Mouse (Mus musculus): ENCODE measurements around the gene Sgms1. TPM values are rescaled to one million over a fixed set of nuclear protein-coding genes. Genes with fewer than 3 reads are reported as not detected.

The Sgms1 gene
- polyA plus RNA-seq, 1 experiment, result 18.2 TPM

DNA sequence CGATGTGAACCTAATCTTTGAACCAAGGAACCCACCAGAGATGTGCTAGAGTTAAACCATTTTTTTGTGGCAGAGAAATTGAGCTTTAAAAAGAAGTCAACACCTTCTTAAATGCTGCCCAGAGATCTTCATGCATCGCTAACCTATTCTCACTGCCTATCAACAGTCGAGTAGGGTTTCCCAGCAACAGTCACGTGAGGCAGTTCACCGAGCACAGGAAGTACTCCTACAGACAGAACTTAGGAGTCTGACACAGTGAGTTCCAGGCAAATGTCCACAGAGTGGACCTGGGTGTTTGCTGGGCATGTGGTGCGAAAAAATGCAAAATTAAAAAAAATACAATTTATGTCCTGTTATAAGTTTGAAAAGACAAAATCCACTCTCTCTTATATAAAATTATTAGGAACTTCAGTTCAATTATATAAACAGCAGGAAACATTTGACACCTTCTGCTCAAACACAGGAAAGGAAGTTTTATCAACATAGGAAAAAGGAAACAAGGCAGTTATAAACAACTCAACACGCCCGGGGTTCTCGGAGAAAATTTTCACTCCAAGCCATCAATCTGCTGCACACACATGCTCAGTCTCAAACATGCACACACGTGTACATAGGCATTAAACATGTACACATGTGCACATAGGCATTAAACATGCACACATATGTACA lies 64.3 kb downstream of the Sgms1 start:
- no peak for TF ChIP-seq GATA1 (IDR thresholded peaks at IDR 0.05; ENCODE audit: low read length)

DNA sequence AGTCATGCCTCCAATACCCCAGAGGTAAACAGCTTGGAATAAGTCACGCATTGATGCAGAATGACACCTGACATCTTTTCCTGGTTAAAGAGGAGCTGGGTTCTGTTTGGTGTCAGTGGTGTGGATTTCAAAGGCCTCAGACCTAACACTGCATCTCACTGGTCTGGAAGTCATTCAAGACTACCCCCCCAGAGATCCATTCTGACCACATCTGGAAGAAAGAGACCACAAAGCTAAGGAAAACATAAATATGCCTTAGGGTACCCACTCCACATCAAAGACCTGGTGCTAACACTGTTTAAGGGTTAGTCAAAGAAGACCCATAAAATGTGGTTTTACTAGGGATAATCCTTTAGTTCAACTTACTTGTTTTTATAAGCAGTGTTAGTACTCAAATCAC lies 65.0 kb downstream of the Sgms1 start:
- no peak for TF ChIP-seq GATA1 (IDR thresholded peaks at IDR 0.05; ENCODE audit: low read length)

DNA sequence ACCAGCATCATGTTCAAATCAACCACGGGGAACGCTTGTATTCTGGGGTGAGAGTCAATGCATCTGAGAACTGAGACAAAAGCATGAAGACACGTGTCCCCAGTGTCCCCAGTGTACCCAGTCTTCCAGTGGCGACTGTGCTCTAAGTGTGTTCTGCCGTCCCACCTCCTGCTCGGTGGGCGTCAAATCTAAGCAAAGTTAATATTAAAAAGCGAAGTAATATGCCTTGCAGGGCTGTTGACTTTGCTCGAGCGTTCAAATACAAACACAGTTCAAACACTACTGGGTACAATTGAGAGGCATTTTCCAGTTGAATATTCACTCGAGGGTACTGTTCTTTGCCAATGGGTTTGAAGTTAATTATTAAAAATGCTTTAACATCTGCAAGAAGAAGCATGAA lies 66.4 kb downstream of the Sgms1 start:
- TF ChIP-seq GATA1 (IDR thresholded peaks at IDR 0.05; ENCODE audit: low read length), result no peak

DNA sequence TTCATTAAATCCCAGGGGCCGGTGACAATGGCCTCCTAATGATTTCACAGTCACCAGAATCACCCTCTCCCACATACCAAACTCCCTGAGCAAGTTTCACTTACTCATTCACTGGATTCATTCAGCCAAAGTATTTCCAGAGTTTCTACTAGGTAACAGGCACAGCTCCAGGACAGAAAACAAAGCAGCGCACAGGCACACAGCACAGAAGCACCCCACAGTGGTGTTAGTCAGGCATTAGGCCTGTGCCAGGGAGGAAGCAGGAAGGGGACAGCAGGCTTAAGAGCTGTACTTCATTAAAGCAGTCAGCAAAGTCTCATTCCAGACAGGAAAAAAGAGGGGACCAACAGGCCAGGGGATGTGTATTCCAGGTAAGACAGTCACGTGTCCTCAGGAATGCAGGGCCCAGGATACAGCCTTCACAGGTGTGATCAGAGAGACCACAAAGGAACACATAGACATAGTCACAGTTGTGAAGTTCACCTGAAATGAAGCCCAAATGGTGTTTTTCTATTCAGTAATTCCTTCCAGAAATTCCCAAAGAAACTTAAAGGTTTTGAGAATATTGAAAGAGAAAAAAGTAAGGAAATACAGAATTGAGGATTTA lies 67.0 kb downstream of the Sgms1 start:
- no peak for TF ChIP-seq GATA1 (IDR thresholded peaks at IDR 0.05; ENCODE audit: low read length)

DNA sequence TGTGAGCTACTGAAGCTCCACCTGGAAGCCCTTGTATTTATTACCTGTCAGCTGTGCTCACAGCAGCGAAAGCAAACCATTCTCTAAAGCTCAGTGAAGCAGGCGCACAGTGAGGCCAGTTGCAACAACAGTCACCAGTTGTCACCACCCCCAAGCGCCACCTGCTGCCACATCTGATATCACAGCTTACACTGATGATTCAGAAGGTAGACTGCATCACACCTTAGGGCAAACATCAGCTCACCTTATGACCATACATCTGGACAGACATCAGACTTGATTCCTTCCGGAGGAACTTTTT lies 69.2 kb downstream of the Sgms1 start:
- TF ChIP-seq GATA1 (IDR thresholded peaks at IDR 0.05; ENCODE audit: low read length), result no peak

DNA sequence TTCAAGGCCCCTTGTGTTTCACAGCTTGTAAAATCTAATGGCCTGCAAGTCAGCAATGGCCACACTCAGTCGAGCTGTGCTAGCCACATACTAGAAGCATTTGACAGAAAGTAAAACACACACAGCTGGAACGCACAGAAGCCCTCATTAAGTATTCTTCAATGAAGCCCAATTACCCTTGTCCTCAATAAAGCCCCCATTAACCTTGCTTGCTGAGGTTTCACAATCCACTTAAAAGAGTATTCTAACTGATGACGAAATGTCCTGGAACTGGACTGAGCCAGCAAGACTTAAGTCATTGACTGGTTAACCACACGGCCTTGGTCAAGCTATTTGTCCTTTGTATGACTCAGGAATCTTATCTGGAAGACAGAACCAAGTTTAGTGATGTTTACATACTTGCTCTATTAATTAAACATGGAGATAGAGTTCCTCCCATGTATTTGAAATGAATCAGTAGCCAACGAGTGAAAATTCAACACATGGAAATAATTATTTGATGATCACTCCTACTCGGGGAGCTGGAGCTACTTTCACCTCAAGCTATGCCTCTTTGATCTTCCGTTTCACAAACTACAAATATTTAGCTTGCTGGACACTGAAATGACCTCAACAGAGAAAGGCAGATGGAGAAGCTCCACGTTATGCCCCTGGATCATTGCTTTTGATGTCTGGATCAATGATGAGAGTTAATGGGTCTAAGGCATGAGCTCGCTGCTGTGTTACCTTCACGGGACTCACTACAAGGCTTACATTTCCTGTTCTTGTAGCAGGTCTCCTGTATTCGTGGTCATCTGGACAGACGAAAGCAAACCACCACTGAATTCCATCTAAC lies 69.8 kb downstream of the Sgms1 start:
- no peak for TF ChIP-seq GATA1 (IDR thresholded peaks at IDR 0.05; ENCODE audit: low read length)

DNA sequence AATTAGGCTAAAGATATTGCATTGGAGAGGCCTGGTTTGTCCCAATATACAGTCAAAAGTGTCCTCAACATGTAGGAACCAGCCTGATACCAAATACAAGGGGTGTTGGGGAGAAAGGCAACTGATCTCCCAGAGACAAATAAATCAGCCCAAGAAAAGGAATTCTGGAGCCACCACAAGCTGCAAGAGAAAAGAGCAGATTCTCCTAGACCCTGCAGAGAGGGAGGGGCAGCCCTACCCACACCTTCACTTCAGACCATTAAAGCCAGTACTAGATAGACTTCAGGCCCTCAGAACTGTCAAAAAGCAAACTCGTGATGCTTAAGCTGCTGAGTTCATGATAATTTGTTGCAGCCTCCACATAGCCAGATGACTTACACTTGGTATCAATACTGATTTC lies 70.5 kb downstream of the Sgms1 start:
- no peak for TF ChIP-seq GATA1 (IDR thresholded peaks at IDR 0.05; ENCODE audit: low read length)

DNA sequence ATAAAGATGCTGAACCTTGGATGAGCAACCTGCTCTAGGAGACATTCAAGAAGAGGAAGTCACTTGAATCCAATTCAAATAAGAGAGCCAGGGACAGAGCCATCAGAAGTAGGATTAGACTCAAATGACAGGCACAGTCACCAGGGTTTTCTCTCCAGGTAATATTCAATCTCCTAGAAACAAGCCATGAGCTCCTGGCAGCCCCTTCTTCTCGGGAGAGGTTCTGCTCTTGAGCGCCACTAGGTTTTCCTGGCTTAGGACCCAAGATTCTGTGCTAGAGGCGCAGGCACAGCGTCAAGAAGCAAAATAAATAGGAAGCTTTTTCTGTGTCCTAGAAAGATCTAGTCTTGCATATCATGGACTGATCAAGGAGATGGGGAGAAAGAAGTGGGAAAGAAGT lies 76.2 kb downstream of the Sgms1 start:
- no peak for TF ChIP-seq GATA1 (IDR thresholded peaks at IDR 0.05; ENCODE audit: low read length)

DNA sequence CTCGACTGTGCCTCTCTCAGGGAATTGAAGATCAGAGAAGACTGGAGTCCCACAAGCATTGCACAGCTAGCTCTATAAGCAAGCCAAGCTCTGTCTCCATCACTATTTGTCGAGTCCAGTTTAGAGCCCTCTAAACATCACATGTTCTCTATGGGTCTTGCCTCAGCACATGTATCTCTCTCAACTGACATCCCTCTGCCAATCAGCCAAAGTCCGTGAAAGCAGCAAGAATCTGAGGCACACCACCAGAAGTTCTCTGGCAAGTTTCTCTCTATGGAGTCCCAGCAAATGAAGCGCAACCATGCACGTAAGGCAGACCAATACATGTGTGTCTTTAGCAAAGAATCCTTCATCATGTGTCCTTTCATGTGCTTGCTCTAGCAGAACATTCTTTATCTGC lies 77.8 kb downstream of the Sgms1 start:
- TF ChIP-seq GATA1 (IDR thresholded peaks at IDR 0.05; ENCODE audit: low read length), result no peak

DNA sequence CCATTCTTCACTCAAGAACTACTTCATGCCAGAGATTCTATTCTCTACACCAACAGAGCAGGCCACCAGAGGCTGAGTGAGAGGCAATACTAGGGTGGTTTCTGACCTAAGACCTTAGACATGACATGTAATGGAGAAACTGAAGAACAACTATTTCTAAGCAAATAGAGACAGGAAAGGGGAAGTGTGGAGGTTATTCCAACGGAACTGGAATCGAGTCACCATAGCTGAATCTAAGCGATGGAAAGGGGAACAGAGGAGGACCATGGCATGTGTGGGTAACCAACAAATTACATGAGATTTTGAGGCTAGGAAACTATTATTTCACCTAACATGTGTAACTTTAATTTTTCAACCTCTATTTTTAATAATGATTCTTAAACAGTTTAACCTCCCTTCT lies 78.5 kb downstream of the Sgms1 start:
- no peak for TF ChIP-seq GATA1 (IDR thresholded peaks at IDR 0.05; ENCODE audit: low read length)

DNA sequence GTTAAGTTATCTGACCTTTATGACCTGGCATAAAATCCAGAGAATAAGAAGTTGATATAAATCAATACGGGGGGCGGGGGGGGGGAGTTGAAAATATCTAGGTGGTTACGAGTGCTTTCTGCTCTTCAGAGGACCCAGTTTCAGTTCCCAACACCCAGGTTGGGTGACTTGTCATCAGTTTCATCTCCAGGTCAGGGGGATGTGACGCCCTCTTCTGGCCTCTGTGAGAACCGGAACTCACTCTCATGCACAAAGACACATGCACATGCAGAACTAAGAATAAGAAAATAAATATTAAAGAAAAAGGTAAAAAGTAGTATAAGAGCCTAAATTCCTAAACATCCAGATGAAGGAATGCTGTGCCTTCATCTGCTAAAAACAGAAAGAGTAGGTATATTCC lies 79.0 kb downstream of the Sgms1 start:
- TF ChIP-seq GATA1 (IDR thresholded peaks at IDR 0.05; ENCODE audit: low read length), result no peak

DNA sequence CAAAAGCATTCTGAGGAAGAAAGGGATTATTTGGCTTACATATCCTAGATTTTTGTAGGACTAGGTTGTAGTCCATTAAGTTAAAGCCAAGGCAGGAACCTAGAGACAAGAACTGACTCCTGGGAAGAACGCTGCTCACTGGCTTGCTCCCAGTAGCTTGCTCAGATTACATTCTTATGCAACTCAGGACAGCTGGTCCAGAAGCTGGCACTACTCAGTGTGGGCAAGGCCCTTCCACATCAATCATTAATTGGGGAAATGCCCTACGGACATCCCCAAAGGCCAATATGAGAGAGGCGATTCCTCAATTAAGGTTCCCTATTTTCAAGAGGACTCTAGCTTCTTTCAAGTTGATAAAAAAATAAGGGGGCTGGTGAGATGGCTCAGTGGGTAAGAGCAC lies 80.2 kb downstream of the Sgms1 start:
- no peak for TF ChIP-seq GATA1 (IDR thresholded peaks at IDR 0.05; ENCODE audit: low read length)

DNA sequence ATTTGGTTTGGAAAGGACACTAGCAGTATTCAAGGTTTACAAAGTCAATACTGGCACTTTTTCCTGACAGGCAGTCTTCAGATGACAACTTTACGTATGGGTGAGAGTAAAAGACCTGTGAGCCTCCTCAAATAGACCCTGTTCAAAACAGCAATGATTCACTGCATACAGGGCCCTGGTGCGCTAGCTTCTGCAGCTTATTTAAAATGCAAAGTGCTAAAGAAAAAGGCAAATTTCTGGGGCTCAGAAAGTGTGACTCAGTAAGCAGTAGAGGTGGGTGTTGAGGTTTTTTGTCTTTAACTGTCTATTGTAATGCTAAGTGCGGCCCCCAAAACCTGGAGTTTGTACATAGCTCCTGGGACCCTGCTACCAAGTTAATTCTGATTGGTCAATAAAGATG lies 81.2 kb downstream of the Sgms1 start:
- no peak for TF ChIP-seq GATA1 (IDR thresholded peaks at IDR 0.05; ENCODE audit: low read length)

DNA sequence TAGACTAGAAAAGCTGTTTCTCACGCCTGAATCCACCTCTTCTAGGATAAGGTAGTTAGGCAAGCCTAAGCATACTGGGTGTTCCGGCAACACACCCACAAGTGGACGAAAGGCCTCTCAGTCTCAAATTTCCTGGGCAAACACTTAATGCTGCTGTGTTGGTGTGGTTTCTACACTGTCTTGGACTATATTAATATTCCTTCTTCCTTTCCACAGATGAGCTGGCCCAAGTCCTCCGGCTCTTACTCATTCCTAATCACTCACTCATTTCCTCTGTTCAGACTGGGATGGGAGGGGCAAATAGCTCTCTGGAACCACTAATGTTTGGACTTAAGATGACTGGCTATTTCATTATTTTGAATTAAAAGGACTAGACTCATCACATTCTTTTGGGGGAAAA lies 84.6 kb downstream of the Sgms1 start:
- no peak for TF ChIP-seq GATA1 (IDR thresholded peaks at IDR 0.05; ENCODE audit: low read length)

DNA sequence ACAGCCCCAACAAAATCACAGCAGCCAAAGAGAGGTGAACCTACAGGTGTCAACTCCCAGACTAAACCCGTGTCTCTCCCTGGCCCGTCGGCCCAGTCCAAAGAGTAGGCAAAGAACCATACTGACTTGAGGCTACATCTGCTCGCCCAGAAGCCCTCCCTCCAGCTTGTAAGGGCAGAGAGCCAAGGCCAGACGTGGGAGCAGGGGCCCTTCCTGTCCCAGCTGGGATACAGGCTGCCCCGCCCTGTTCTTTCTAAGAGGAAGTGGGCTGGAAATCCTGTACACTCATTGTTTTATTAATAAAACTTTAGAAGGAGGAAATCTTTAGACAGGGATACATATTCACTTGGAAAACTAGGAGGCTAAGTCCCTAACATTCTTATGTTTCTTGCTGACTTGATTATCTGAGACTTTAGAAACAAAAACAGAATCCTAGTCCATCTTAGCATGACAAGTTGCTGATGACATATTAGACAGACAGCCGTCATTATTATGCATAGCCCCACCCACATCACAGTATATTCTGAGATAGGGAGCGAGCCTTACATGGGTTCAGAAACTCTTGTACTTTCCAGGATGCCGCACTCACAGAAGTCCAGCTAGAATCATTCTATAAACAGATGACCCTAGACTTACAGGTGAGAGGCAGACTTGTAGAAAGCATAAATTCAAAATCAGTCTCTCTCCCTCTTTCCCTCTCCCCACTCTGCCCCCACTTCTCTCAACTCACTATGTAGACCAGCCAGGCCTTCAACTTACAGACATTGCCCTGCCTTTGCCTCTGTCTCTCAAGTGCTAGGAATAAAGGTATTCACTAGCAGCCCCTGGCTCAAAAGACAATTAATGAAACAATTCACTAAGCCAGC lies 85.3 kb downstream of the Sgms1 start:
- TF ChIP-seq GATA1 (IDR thresholded peaks at IDR 0.05; ENCODE audit: low read length), result no peak

DNA sequence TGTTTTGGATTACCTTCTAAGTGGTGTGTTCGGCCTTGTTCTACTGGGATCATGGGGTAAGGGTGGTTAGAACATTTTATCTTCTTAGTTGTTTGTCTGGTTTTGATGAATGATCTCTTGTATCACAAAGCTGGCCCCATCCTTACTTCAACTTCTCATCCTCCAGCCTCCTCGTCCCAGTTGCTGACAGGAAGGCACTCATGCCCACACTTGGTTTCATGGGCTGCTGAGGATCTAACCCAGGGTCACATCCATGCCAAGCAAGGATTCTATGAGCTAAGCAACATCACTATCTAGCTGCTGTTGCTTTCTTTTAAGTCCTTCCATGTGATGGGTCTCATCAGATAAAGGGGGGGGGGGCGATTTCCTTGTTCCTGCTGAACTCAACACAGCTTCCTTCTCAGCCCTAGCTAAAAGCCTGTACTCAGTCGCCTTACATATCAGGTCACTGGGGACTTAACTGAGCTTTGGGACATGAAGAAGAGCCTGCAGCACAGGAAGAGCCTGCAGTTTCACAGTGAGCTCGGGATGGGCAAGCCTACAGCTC lies 86.6 kb downstream of the Sgms1 start:
- no peak for TF ChIP-seq GATA1 (IDR thresholded peaks at IDR 0.05; ENCODE audit: low read length)

All from G1E-ER4 (cell line).